Mouse (Mus musculus) bone marrow macrophage, adult 2 months (primary cell): ENCODE measurements around the gene Cntnap1.

Experiments used
- CTCF ChIP-seq: IDR thresholded peaks from 2 replicates; pipeline ENCODE4 v1.5.1; 2012; ENCODE audit warnings: low read depth, mild to moderate bottlenecking, low read length, moderate library complexity
- POLR2A ChIP-seq: IDR thresholded peaks from 2 replicates; pipeline ENCODE4 v1.6.1; 2012; ENCODE audit warnings: mild to moderate bottlenecking, low read depth, low read length, borderline replicate concordance

- TF ChIP-seq CTCF, result no peak
- no peak for TF ChIP-seq POLR2A
These were observed 18.0 kb downstream of the Cntnap1 start for GRCm38 (mm10) chr11:101188166-101188805.
